Mouse (Mus musculus) midbrain, embryonic 13.5 days (tissue): Measurements from ENCODE around the gene Wwox. TPM values are rescaled to one million over a fixed set of nuclear protein-coding genes. Genes with fewer than 3 reads are reported as not detected.

Source experiments
- ATAC-seq: fragments of 200-750 bp; cut with Nextera tagmentation; 2 replicates; pipeline ENCODE4 v1.8.0; 2017; ENCODE audit warnings: mild to moderate bottlenecking, moderate TSS enrichment, moderate library complexity
- H3K27ac ChIP-seq: fragments of 300-500 bp; sonication (generic); 2 replicates; pipeline ENCODE4 v1.5.1; 2015; ENCODE audit warnings: inconsistent platforms, mild to moderate bottlenecking, moderate library complexity
- H3K27me3 ChIP-seq: fragments of 300-500 bp; sonication (generic); 2 replicates; pipeline ENCODE4 v1.6.1; 2015; ENCODE audit warnings: mild to moderate bottlenecking, inconsistent platforms
- H3K36me3 ChIP-seq: fragments of 300-500 bp; sonication (generic); 2 replicates; pipeline ENCODE4 v1.6.1; 2015; ENCODE audit warnings: mild to moderate bottlenecking, inconsistent platforms
- H3K4me1 ChIP-seq: fragments of 300-500 bp; sonication (generic); replicated peaks from 2 replicates; pipeline ENCODE4 v1.6.1; 2015; ENCODE audit warnings: inconsistent platforms
- H3K4me2 ChIP-seq: fragments of 300-500 bp; sonication (generic); replicated peaks from 2 replicates; pipeline ENCODE4 v1.6.1; 2015; ENCODE audit warnings: moderate library complexity, mild to moderate bottlenecking, inconsistent platforms
- H3K4me3 ChIP-seq: fragments of 300-500 bp; sonication (generic); replicated peaks from 2 replicates; pipeline ENCODE4 v1.5.1; 2015; ENCODE audit warnings: mild to moderate bottlenecking, inconsistent platforms
- H3K9ac ChIP-seq: fragments of 300-500 bp; sonication (generic); replicated peaks from 2 replicates; pipeline ENCODE4 v1.6.1; 2015; ENCODE audit warnings: mild to moderate bottlenecking, inconsistent platforms
- H3K9me3 ChIP-seq: fragments of 300-500 bp; sonication (generic); 2 replicates; pipeline ENCODE4 v1.6.1; 2016; ENCODE audit warnings: mild to moderate bottlenecking, inconsistent platforms
- WGBS: fragments of 180-500 bp; shearing (Covaris S2); methylation state at CpG from one replicate; pipeline ENCODE4 v1.1.7; 2015; 5-methylcytosine and 5-hydroxymethylcytosine counted together
- polyA plus RNA-seq: library from polyadenylated mRNA; unstranded; fragments of >200 nt; fragmentation: Nextera tagmentation; extraction: Ambion mirVana; gene quantifications from 2 replicates; pipeline ENCODE4 v1.2.1, GENCODE M21; 2015

The Wwox gene
- polyA plus RNA-seq, 1 experiment from 2014 or later: 12.4 TPM

DNA sequence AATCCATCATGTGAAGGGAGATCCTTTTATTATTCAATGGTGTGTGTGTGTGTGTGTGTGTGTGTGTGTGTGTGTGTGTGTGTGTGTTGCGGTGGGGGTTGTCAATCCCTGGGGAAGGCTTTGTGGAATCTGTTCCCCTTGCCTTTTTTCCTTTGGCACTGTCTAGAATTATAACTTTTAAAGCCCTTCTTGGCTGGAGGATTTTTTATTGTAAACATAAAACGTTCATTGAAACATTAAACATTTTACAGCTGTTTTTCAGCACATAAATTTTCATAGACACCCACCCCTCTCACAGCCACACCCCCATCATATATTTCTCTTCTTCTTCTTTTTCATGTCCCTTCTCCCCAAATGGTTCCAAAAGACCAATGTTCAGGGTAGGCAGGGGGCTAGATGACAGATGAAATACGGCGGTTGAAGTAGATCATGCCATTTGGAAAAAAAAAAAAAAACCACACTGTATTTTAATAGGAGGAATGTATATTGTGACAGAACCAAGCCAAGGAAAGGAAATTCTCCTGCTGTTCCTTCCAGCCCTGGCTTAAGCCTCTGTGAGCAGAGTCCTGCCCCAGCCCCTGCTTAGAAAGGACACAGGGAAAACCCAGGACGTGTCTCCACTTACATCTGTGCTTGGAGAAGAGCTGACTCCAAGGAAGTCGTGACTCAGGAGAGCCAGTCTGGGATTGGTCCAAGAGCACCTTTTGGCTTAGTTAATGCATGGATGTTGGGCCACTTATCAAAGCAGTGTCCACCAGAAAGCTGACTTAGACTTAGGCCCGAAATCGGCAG is 517.1 kb downstream of the Wwox start:
- Histone ChIP-seq H3K4me3 (no peak overlapping the region), H3K4me1 (no peaks in the 10 kb centered on the region), H3K27me3 (no peaks in the 10 kb centered on the region), H3K36me3 (no peaks in the 10 kb centered on the region), H3K27ac (no peak overlapping the region), H3K4me2 (no peak overlapping the region), H3K9ac (no peak overlapping the region), H3K9me3 (no peaks in the 10 kb centered on the region)
- WGBS: 82% methylated on average over 7 of the region's 8 CpGs
- ATAC-seq: no peak

DNA sequence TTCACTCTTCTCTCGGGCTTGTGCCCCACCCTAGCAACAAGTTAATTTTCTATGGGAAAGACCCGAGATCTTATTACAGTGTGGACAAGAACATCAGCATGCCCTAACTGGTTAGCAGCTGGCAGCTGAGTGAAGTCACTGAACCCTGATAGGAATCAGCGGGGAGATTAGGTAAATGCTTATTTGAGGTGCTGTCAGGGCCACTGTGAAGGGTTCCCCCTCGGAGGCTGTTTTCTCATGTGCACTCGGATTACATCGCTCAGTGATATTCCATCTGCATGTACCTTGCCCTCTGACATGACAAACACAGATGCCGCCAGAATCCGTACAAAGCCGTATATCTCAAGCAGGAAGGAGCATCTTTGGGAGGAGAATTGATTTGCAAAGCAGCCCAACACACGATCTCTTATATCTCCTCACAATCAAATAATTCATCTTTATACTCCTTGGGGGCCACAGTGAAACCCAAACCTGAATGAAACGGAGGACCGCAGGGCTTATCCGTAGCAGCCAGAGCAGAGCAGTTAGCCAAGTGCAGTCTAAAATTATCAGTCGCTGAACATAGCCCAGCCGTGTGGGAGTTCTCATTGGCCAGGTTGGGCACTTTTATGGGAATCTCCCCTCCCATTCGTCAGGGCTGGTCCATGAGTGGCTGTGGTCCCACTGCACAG is 519.1 kb downstream of the Wwox start:
- no peak overlapping the region for H3K4me3 ChIP-seq
- 71% methylated on average over 16 of the region's 16 CpGs for WGBS
- no peak overlapping the region for H3K9ac ChIP-seq
- H3K4me2 ChIP-seq: no peak overlapping the region
- H3K27ac ChIP-seq: no peak overlapping the region
- no peaks in the 10 kb centered on the region for H3K36me3 ChIP-seq
- H3K4me1 ChIP-seq: no peaks in the 10 kb centered on the region
- no peak for ATAC-seq
- no peaks in the 10 kb centered on the region for H3K9me3 ChIP-seq
- H3K27me3 ChIP-seq: no peaks in the 10 kb centered on the region

DNA sequence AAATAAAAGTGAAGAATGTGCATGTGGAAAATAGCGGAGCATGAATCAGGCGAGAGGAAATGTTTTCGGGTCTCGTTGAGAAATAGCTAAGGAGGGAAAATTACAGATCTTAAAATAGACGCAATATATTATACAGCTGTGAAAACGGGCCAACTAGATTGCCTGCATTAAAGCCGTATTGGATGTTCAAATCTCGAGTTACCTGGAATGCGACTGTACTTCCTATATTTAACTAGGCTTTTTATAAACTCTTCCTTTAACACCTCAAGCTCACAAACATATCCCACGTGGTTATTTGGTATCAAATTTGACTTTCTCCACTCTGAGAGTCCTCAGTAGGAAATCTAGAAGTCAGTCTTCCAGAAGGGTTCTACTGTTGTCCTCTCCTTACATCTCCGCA is 520.0 kb downstream of the Wwox start:
- Histone ChIP-seq H3K4me3 (no peak overlapping the region), H3K27me3 (no peaks in the 10 kb centered on the region), H3K36me3 (no peaks in the 10 kb centered on the region), H3K4me1 (no peaks in the 10 kb centered on the region), H3K4me2 (no peak overlapping the region), H3K9ac (no peak overlapping the region), H3K9me3 (no peaks in the 10 kb centered on the region), H3K27ac (no peak overlapping the region)
- WGBS: 94% methylated on average over 11 of the region's 11 CpGs
- no peak for ATAC-seq

DNA sequence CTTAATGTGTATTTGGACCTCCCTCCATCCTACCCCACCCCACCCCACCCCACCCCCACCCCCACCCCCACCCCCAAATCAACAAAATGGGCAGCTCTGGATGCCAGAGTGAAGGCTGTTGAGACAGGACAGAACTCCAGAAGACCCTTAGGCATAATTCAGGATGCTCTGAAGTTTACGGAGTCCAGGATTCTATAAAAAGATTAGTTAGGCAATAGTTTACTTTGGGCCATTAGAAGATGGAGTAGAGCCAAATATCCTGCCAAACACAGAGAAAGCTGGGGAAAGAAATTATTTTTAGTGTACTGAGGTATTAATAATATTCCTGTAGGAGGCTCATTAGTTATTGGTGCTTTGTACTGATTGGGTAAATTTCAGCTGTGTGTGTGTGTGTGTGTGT is 523.0 kb downstream of the Wwox start:
- no peaks in the 10 kb centered on the region for H3K36me3 ChIP-seq
- H3K27ac ChIP-seq: no peak overlapping the region
- H3K4me1 ChIP-seq: no peaks in the 10 kb centered on the region
- H3K4me2 ChIP-seq: no peak overlapping the region
- H3K9ac ChIP-seq: no peak overlapping the region
- H3K9me3 ChIP-seq: no peaks in the 10 kb centered on the region; the same call in 1 of the 2 replicates
- ATAC-seq: no peak
- H3K4me3 ChIP-seq: no peak overlapping the region
- 90% methylated on average over 1 of the region's 1 CpGs for WGBS
- H3K27me3 ChIP-seq: no peaks in the 10 kb centered on the region

DNA sequence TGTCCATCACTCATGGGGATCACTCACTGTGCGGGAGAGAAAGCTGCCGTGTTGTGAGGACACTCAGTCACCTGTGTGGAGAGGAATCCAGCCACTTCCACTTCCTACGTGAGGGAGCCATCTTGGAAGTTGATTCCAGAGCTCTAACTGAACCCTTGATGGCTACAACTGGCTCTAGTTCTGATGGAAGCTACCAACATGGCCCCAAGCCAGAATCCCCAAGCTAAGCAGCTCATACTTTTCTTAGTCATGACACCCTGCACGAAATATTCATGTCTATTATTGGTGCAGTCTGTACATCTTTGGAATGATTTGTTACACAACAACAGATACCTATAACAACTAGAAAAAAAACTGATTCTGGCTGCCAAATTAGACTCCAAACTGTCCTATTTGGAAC is 523.8 kb downstream of the Wwox start:
- Histone ChIP-seq H3K36me3 (no peaks in the 10 kb centered on the region), H3K4me1 (no peaks in the 10 kb centered on the region), H3K4me3 (no peak overlapping the region), H3K9me3 (no peaks in the 10 kb centered on the region; the same call in 1 of the 2 replicates), H3K9ac (no peak overlapping the region), H3K27ac (no peak overlapping the region), H3K27me3 (no peaks in the 10 kb centered on the region), H3K4me2 (no peak overlapping the region)
- ATAC-seq: no peak
- 90% methylated on average over 4 of the region's 4 CpGs for WGBS

DNA sequence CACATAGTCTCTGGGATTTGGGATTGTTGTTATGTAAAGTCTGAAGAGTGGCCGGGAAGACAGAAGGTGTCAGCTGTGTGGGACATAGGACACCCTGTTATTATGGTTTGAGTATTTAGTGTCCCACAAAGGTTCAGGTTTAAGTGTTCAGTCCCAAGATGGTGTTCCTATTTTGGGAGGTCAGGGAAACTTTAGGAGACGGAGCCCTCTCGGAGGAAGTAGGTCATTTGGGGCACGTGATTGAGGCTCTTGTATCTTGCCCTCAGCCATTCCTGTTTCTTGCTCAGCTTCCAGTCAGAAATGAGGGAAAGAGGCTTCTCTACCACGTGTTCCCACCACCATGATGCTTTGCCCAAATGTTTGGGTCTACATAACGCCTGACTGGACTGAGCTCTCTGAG is 524.8 kb downstream of the Wwox start:
- 93% methylated on average over 6 of the region's 6 CpGs for WGBS
- no peak overlapping the region for H3K27ac ChIP-seq
- ATAC-seq: no peak

DNA sequence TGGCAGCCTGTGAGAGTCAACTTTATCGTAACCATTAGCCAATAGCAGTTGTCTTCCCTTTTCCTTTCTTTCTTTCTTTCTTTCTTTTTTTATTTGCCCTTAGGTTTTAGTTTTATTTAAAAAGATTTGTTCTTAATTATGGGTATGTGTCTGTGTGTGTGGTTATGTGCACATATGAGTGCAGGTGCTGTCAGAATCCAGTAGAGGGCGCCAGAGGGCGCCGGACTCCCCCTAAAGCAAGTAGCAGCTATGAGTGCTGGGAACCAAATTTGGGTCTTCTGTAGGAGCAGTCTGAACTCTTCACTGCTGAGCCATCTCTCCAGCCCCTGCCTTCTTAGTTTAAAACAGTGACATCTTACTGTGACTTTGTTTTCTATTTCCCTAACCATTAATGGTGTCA is 529.4 kb downstream of the Wwox start:
- no peak for ATAC-seq
- Histone ChIP-seq H3K4me2 (no peak overlapping the region), H3K4me1 (peaks cover 6% of the 10 kb centered on the region), H3K9me3 (peaks cover 5% of the 10 kb centered on the region; the same call in 1 of the 2 replicates), H3K36me3 (no peaks in the 10 kb centered on the region), H3K27me3 (no peaks in the 10 kb centered on the region), H3K4me3 (no peak overlapping the region), H3K9ac (no peak overlapping the region), H3K27ac (no peak overlapping the region)
- 74% methylated on average over 4 of the region's 4 CpGs for WGBS

More for the DNA sequence above, 524.8 kb downstream of the Wwox start:
- no peak overlapping the region for H3K9ac ChIP-seq
- H3K9me3 ChIP-seq: peaks cover 5% of the 10 kb centered on the region; the same call in 1 of the 2 replicates
- no peaks in the 10 kb centered on the region for H3K4me1 ChIP-seq
- no peaks in the 10 kb centered on the region for H3K36me3 ChIP-seq
- H3K4me2 ChIP-seq: no peak overlapping the region
- H3K4me3 ChIP-seq: no peak overlapping the region
- H3K27me3 ChIP-seq: no peaks in the 10 kb centered on the region

DNA sequence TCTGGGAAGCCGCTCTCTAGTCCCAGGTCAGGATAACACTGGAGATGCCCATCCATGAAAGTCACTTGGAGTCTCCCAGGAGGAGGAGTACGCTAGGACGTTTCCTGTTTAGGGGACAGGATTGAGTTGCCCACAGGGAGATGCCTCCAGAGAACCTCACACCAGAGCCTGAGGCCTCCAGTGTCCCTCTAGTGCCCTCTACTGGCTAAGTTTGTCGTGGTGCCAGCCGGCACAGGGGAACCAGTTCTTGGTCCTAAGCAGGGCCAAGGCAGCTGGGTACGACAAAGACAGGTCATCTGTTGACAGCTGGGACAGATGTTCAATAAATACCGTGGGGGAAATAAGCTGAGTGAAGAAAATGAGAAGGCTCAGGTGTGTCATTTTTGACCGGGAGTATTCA is 531.9 kb downstream of the Wwox start:
- peak; percentile 48; the same call in 1 of the 2 replicates for ATAC-seq
- 47% methylated on average over 8 of the region's 8 CpGs for WGBS
- Histone ChIP-seq H3K27ac (no peak overlapping the region), H3K4me3 (no peak overlapping the region), H3K9me3 (peaks cover 5% of the 10 kb centered on the region; the same call in 1 of the 2 replicates), H3K36me3 (no peaks in the 10 kb centered on the region), H3K27me3 (no peaks in the 10 kb centered on the region), H3K9ac (no peak overlapping the region), H3K4me1 (peaks cover 6% of the 10 kb centered on the region), H3K4me2 (no peak overlapping the region)

DNA sequence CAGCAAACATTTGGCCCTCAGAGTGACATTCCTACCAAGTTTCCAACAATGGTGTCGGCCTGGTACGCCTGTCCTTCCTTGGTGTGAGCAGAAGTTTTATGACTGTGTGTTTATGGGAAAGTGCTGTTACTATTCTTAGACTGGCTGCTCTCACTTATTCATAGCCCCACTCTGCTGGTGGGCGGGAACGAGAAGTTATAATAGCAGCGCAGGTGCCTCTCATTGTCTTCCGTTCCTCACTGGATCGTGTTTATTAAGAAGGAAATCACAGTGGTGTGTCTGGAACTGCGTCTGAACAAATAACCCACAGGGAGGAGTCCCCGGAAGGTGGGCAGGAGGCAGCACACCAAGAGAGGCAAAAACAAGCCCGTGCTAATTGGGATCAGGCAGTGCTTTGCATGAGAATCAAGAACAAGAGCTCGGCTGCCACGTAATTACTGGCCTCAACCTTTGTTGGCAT is 533.6 kb downstream of the Wwox start:
- H3K4me2 ChIP-seq: 0 out of 2 replicates have a peak overlapping the region, but pooled peaks have one; percentile 1
- no peaks in the 10 kb centered on the region for H3K27me3 ChIP-seq
- 0 out of 2 replicates have a peak, but pooled peaks cover 5% of the 10 kb centered on the region for H3K9me3 ChIP-seq
- H3K9ac ChIP-seq: no peak overlapping the region
- no peaks in the 10 kb centered on the region for H3K36me3 ChIP-seq
- peaks cover 6% of the 10 kb centered on the region for H3K4me1 ChIP-seq
- ATAC-seq: no peak
- no peak overlapping the region for H3K27ac ChIP-seq
- H3K4me3 ChIP-seq: no peak overlapping the region
- WGBS: 34% methylated on average over 12 of the region's 12 CpGs

DNA sequence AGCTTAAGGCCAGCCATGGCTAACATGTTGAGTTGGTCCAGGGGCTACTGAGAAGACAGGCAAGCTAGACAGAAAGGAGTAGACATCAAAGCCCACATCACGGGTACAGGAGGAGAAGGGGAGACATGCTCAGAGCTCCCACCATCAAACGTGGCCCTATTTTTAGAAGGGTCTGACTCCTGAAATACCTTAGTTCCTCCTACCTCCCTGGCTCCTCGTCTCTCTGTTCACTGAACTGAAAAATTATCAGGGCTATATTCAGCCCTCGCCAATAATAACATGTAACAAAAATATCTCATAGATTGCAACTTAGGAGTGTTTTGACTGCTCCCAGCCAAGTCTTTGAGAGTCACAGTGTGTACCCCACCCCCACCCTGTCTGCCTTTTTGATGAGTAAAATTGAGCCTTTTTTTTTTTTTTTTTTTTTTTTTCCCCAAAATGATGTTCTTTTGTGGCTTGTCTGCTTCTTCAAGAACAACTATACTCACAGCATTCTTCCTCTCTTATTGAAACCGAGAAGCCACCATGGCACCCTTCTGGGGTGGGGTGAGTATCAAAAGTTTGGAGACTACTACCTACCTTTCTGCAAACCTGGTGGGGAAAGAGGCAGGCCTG is 535.0 kb downstream of the Wwox start:
- Histone ChIP-seq H3K4me3 (no peak overlapping the region), H3K36me3 (no peaks in the 10 kb centered on the region), H3K27ac (no peak overlapping the region), H3K4me1 (peaks cover 6% of the 10 kb centered on the region), H3K4me2 (no peak overlapping the region), H3K27me3 (no peaks in the 10 kb centered on the region), H3K9me3 (no peaks in the 10 kb centered on the region), H3K9ac (no peak overlapping the region)
- WGBS: 87% methylated on average over 5 of the region's 5 CpGs
- ATAC-seq: no peak

DNA sequence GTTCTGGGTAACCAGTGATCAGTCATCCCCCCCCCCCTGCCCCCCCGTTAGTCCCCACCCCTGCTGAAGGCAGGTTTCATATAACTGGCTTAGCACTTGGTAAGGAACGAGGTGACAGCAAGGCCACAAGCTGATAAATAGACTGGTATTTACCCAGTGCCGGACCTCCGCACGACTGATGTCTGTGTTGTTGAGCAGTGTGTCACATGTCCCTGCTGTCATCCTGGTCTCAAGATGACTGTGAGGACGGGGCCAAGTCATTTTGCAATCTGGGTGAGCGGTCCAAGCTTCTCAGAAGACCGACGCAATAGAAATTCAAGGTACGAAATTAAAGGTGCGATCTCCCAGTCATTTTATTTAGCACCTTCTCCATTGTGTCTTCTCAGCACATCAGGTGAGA is 538.3 kb downstream of the Wwox start:
- H3K4me1 ChIP-seq: peaks cover 6% of the 10 kb centered on the region
- H3K9ac ChIP-seq: no peak overlapping the region
- no peaks in the 10 kb centered on the region for H3K27me3 ChIP-seq
- no peak for ATAC-seq
- H3K4me3 ChIP-seq: no peak overlapping the region
- H3K4me2 ChIP-seq: no peak overlapping the region
- H3K9me3 ChIP-seq: peaks cover 3% of the 10 kb centered on the region; the same call in 1 of the 2 replicates
- H3K27ac ChIP-seq: no peak overlapping the region
- H3K36me3 ChIP-seq: no peaks in the 10 kb centered on the region
- 86% methylated on average over 11 of the region's 11 CpGs for WGBS
